Mouse (Mus musculus) left cerebral cortex, adult 2 months (tissue): ENCODE data around the gene Vmn2r6. TPM values are rescaled to one million over a fixed set of nuclear protein-coding genes. Genes with fewer than 3 reads are reported as not detected.
"Not testable (repeated sequence)": the region's sequence is repeated elsewhere in the genome, so short reads cannot be mapped to it uniquely, and the experiment has no call there.

Experiments used
- DNase-seq, 2 experiments: peaks; one replicate each; pipeline ENCODE4 v3.0.0; 2021 to 2022; ENCODE audit warnings: low spot score in 2 of 2, mixed read lengths in 1 of 2; ENCODE audit errors: extremely low spot score in 1 of 2
- H3K27ac ChIP-seq: fragments of 200-600 bp; 2 replicates; pipeline ENCODE4 v1.8.1; 2022
- H3K4me3 ChIP-seq: fragments of 200-600 bp; 2 replicates; pipeline ENCODE4 v1.8.1; 2022
- CTCF ChIP-seq: fragments of 200-600 bp; IDR thresholded peaks from 2 replicates; pipeline ENCODE4 v1.8.1; 2022; ENCODE audit warnings: antibody characterized with exemption, mild to moderate bottlenecking, moderate library complexity
- intact Hi-C: fragments of 180-260 bp; cut with DNase I; formaldehyde crosslinking; loops from one replicate; pipeline ENCODE4 v1.15.1; 2025
- long read RNA-seq, 2 experiments: library from polyadenylated mRNA; stranded (forward); transcript quantifications; one replicate each; pipeline ENCODE4 v2.0.0; 2021; ENCODE audit warnings: borderline mapping rate in 2 of 2
- total RNA-seq, 2 experiments: library from RNA; stranded (reverse); gene quantifications; 2 replicates each; pipeline ENCODE4 v1.2.3; 2021

Vmn2r6 gene
- not detected for total RNA-seq
- long read RNA-seq, experiment 1: 0 reads
- long read RNA-seq, experiment 2: 0 reads

- intact Hi-C loops: loop anchor here (5.0 kb wide), 1 partner anchor 162 kb away; no protein-coding TSS in a partner anchor
- H3K4me3 ChIP-seq, H3K27ac ChIP-seq, DNase-seq: not testable (repeated sequence)
Measured at GRCm38 (mm10) chr3:64565730-64566129, at the start of gene Vmn2r6. Vmn2r6 (minus strand) TSS chr3:64565830.

GRCm38 (mm10) chr3:64587618-64588017 is 22.0 kb upstream of the Vmn2r6 start:
- no peak for DNase-seq
- no peak overlapping the region for H3K4me3 ChIP-seq
- TF ChIP-seq CTCF: peak; percentile 24; the same call in 1 of the 2 replicates
- H3K27ac ChIP-seq: no peak overlapping the region
- intact Hi-C loops: no loop called here

- not testable (repeated sequence) for DNase-seq, H3K27ac ChIP-seq, H3K4me3 ChIP-seq
- intact Hi-C loops: loop anchor here (5.0 kb wide), 1 partner anchor 159 kb away; no protein-coding TSS in a partner anchor
Measured at GRCm38 (mm10) chr3:64568793-64569192, 3.2 kb upstream of the Vmn2r6 start.

- intact Hi-C loops, DNase-seq, H3K4me3 ChIP-seq, H3K27ac ChIP-seq: not testable (repeated sequence)
Measured at GRCm38 (mm10) chr3:64523585-64523984, 42.0 kb downstream of the Vmn2r6 start.

GRCm38 (mm10) chr3:64509742-64510141 is 55.9 kb downstream of the Vmn2r6 start, which contains the start of gene Vmn2r5:
Vmn2r5 (minus strand) TSS chr3:64509842.
- H3K27ac ChIP-seq, H3K4me3 ChIP-seq, intact Hi-C loops, DNase-seq: not testable (repeated sequence)

Other genes starting within 250 kb of the Vmn2r6 start
- gene Vmn2r4, start 150.5 kb downstream of the Vmn2r6 start, total RNA-seq: not detected
- gene Vmn2r5, start 56.0 kb downstream of the Vmn2r6 start, total RNA-seq: not detected